Mouse (Mus musculus): ENCODE data around the gene Fkbp1a.

The Fkbp1a gene

GRCm38 (mm10) chr2:151542323-151543062, at the start of gene Fkbp1a:
TSS of gene Fkbp1a (plus strand) at chr2:151542483.
- CTCF ChIA-PET, result interaction anchor here (0.6 kb wide), 1 partner anchor 563 kb away, joined by 3 read pairs; no protein-coding TSS in a partner anchor

DNA sequence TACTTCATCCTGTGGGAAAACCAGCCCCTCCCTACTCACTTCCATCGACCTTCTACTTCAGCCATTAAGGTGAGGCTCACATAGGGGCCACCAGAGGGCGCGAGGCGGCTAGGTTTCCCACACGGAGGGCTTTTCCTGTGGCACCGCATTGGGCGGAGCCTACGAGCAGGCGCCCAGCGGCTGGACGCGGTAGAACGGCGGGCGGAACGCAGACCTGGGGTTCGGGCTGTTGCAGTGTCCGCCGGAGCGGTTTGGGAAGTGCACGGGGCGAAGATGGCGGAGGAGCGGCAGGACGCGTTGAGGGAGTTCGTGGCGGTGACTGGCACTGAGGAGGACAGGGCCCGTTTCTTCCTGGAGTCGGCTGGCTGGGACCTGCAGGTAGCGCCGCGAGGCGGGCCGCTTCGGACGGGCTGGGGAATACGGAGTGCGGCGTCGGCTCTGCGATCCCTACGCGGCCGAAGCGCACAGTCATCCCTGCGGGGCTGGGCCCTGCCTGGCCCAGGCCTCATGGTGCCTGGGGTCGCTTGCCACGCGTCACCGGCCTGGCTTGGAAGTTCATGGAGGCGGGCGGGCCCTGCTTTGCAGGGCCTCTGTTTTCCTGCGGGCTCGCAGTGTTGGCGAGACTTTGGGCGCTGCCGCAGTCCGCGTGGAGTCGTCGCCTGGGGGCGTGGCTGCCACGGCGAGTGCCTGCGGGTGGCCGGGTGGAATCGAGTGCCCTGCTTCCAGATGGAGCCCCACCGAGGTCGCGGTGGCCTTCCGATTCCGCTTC, 48.1 kb upstream of the Fkbp1a start, which contains the start of gene Nsfl1c:
Nsfl1c (plus strand) TSS at position 148 of the 769 bp plus-strand sequence.
- CTCF ChIA-PET, result no interaction called here

DNA sequence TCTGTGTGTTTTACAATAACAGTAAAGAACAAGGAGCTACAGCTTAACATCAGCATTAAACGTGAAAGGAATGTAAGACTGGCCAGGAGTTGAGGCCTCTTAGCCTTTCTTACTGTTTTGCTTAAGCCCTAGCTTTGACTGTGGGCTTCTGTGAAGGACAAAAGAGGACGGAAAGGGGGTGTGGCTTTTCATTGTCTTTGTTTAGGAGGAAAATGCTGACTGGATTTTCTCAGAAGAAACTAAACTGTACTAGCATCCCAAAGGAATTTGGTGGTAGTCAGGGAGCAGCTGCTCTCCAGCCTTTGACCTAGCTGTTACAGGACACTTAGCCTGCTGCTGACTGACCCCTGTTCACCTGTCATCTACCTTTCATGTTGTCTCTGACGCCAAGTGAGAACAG, 43.9 kb upstream of the Fkbp1a start:
- CTCF ChIA-PET, result no interaction called here

DNA sequence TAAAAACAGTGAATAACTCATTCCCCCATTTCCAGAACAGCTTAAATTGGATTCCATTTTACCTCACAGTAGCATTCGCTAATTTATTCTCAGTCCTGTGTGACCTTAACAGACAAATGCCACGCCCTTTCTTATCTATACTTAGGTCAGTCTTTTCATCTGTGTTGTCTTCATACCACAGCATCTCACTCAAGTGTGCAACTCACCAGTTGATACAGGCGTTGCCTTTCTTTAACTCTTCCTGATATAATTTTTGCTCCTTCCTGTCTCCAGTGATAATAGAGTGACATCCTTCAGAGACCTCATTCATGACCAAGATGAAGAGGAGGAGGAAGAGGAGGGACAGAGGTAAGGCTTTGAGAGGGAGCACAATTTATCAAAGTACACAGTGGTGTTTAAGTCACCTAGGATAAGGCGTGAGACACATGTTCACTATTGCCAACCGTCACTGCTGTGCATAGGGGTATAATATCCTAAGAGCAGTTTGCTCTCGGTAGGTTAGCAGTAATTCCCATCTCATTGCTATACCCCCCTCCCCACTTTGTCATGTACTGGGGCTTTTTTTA, 41.8 kb upstream of the Fkbp1a start:
- CTCF ChIA-PET, result no interaction called here

DNA sequence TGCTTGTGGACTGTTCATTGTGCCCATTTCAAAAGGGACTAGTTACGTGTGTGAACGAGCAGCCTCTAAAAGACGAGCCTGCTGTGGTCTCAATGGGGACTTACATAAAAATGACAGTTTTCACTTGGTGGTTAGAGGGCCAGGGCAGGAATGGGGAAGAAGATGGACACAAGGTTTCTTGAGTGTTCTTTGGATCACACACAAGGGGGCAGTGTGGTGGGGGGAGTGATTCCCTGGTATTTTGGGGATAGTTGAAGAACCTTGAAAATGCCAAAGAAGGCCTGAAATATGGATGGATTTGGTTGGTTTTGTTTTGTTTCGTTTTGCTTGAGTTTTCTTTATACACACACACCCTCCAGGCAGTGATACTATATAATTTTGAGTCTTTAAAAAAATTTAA, 38.1 kb upstream of the Fkbp1a start:
- CTCF ChIA-PET, result no interaction called here

DNA sequence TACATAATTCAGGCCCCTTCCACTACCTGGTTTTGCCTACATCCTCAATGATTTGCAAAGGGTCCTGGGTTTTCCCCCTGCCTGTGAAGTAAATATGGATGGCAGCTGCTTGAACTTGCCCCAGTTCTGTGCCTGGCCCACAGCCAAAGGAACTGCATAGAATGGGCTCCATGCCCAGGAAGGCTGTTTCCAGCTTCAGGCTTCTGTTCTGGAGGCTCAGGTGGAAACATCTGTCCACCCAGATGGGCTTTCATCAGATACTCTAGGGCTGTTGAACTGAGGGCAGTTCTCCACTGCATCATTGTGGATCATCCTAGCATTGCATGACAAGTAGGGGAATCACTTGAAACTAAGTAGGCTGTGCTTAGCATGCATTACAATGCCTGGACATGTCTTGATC, 30.1 kb upstream of the Fkbp1a start:
- CTCF ChIA-PET, result no interaction called here

- CTCF ChIA-PET, result no interaction called here
Observed at GRCm38 (mm10) chr2:151513525-151514285, 28.6 kb upstream of the Fkbp1a start.

DNA sequence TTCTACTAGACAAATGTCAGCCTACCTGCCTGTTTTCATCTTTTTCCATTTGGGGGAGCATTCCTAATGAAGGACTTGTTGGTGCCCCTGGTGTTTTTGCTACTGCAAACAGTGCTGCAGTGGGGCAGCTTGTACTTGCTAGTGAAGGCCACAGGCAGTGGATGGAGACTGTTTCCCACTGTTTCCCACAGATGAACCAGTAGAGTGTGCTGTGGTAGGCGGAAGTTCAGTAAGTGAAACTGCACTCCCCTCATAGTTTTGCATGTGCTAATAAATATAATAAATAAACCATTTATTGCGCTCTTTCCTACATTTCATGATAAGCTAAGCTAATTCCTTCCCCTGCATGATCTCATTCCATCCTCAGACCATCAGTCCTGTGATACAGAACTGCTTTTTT, 23.3 kb upstream of the Fkbp1a start:
- CTCF ChIA-PET, result no interaction called here

DNA sequence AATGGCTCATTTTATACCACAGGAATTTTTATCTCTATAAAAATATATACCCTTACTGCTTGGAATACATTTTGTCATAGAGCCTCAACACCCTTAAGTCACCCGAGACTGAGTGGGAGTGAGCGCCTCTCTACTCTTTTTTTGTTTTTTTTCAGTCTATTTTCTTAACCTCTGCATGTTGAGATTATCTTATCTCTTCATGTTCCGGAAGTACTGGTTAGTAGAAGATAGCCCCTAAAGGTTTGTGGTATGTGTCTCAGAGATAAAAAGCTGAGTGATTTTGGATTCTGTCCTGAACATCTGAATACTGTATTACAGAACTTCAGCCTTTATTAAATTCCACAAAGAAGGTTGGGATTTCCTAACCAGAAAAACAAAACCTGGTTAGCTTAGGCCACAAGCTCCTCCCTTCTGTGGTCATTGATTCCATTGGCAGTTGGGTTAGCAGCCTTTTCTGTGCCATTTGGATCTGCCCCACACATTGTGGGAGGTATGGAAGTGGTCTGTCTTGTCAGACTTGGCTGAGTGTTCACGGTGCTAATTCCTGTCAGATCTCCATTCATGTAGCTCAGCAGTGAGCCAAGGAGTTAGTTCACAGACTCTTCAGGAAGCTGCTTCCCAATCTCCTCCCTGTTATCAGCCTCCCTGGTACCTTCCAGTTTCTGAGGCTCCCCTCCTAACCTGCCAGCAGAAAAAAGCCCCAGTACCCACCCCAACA, 17.8 kb upstream of the Fkbp1a start:
- CTCF ChIA-PET, result no interaction called here

DNA sequence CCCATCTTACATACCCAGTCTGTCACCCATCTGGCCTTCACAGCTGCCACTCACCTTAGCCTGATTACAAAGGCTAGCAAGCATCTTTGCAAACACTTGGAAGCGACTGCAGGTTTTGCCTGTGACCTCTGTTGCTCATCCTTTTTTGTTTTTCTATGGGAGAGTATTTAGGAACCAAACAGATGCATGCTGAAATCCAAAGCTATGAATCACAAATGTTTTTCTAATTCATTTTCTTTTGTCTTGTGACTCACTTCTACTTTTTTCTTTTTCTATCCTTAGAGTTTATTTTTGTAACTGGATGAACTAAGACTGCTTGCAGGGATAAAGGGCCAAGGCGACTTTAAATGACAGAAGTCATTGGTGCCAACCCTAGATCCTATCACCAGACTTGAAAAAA, 16.8 kb upstream of the Fkbp1a start:
- CTCF ChIA-PET, result no interaction called here

DNA sequence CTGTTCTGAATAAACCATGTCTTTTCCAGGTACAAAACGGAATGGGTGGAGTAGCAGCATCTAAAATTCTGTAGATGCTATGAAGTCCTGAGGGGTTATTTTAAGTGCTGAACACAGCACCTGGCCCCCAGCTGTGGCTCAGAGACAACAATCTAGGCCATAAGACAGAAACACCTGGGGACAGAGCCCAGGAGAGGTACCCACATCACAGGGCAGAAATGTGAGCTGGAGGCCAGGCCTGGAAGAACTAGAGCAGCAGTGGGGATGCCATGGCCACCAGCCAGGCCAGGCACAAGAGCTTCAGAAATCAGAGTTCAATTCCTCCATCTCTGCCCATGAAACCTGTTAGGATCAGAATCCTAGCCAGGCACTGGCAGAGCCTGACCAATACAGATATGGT, 14.2 kb upstream of the Fkbp1a start:
- CTCF ChIA-PET, result no interaction called here

GRCm38 (mm10) chr2:151529169-151529568, 13.1 kb upstream of the Fkbp1a start:
- CTCF ChIA-PET, result no interaction called here

DNA sequence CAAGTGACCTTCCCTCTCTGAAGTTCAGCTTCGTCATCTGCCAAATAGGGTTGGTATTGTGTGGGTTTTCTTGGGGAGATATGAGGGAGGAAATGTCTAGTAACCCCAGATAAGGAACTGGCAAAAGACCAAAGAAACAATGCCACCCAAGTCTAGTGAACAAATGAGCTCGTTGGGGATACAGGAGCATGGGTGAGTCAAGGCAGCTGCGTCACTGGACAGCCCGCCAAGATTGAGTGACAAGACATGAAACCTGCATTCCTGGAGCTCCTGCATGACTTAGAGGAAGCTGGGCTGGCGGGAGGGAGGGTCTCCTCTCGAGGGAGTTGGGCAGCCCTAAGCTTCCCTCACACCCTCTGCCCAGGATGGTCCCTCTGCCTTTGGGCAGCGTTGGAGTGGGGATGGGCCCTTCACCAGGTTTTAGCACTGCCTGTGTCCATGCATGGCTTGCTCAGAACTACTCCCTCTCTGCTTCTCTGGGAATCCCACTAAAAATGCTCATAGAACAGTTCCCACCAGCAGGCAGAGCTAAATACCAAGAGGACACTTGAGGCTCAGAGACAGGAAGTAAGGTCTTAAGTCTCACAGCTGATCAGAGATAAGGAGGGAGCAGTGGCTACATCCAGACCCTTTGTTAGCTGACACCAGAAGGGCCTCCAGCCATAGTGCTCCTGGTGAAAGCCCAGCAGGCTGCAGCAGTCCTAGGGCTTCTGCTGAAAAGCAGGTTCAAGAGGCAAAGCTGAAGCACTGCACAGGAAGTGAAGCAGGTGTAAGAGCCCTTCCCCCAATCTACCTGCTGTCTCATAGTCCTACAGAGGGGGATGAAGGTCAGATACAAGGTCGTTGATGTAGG, 11.7 kb upstream of the Fkbp1a start:
- CTCF ChIA-PET, result no interaction called here

GRCm38 (mm10) chr2:151533632-151534031, 8.7 kb upstream of the Fkbp1a start:
- CTCF ChIA-PET, result no interaction called here

DNA sequence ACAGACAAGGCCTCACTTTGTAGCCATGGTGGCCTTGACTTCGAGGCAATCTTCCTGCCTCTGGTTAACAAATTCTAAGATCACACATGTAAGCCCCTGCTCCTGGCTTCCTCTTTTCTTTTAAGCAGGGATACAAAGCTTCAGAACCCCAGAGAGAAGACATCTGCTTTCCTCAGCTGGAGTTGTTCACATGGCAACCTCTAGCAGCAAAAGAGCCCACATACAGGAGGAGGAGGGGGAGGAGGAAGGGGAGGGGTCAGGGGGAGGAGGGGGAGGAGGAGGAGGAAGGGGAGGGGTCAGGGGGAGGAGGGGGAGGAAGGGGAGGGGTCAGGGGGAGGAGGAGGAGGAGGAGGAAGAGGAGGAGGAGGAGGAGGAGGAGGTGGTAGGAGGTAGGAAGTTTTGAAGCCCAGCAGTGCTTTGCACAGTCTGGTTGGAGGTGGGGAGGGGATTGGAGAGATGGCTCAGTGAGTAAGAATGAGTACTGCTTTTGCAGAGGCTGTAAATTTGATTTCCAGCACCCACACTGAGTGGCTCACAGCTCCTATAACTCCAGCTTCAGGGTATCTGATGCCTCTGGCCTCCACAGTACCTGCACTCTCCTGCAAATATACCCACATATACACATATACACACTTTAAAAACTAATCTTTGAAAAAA, 6.2 kb upstream of the Fkbp1a start:
- CTCF ChIA-PET, result no interaction called here

GRCm38 (mm10) chr2:151536618-151536974, 5.7 kb upstream of the Fkbp1a start:
- CTCF ChIA-PET, result no interaction called here

DNA sequence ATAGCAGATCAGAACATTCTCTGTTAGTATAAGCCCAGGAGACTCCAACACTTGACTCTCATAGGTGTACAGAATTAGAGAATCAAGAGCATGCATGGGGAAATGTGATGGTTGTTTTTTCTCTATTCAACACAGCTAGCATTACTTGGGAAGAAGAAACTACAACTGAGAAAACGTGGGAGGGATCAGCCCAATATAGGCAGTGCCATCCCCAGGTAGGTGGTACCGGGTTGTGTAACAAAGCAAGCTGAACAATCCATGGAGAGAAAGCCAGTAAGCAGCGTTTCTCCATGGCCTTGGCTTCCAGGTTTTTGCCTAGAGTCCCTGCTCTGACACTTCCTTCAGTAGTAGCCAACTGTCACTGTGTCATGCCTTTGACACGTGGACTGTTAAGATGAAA, 3.6 kb upstream of the Fkbp1a start:
- CTCF ChIA-PET, result no interaction called here

DNA sequence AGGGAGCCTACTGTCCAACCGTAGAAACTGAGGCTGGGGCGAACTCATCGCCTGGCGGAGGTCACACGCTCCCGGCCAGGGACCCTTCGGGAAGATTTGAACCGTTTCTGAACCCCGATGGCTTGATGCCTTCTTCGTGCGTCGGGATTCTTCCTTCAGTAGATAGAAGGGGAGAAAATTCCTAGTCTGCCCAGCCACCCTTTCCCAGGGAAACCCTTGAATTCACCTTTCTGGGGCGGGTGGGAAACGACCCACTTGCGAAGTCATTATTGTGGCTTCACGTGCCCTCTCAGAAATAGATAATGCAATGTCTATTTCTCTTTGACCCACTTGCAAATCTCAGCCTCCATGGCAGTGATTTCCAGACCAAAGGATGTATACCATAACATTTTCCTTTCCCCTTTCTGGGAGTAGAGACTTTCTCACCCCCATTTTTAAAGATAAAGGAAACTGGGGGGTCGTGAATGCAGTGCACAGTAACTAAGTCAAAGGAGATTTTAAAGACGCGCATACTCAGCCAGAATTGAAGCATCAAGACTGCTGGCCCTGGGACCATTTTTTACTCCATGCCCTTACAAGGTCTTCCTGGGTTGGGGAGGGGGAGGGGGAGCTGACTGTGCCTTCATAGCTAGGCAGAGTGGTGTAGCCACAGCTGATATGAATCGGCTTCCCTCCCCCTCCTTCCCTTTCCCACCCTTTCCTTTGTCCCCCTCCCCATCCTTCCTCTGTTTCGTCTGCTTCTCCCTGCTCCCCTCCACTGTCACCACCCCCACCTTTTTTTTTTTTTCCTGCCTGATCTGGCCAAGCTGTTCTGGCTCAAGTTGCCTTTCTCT, 996 bp downstream of the Fkbp1a start:
- CTCF ChIA-PET, result interaction anchor here (0.6 kb wide), 1 partner anchor 542 kb away, joined by 3 read pairs; no protein-coding TSS in a partner anchor

DNA sequence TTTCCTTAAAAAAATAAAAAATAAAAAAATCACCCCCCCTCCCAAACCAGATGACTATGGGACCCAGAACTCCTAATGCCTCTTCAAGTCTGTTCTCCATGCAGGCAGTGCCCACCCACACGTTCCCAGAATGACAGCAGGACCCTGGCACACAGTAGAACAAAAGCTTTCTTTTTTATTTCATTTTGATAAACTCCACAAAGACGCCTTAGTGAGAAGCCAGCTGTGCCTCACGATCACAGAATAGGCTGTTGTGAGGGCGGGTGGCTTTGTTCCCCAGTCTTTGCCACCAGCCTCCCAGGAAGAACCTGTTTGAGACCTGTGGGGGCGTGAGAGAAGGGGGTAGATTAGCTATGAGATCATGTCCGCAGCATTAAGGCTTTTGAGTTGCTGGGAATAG, 2.4 kb downstream of the Fkbp1a start:
- CTCF ChIA-PET, result no interaction called here
